Mouse (Mus musculus): ENCODE data around the gene Mitf.

DNA sequence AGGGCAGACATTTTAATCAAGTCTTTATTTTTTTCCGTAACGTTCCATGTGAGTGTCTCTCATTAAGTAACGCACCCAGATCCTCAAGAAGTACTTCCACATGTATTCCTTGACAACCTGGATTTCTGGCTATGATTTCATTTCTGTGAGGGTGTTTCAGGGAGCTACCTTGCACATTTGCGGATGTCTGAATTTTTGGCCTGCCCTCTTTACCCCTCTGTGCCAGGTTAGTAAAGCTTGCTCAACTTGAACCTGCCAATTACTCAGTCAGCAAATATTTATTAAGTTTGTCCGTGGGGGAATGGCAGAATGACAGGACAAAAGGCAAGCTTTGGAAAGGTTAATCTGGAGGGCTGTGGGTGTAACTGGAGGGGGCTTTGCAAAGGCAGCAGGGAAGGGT, 86.7 kb downstream of the Mitf start:
- no peak for TF ChIP-seq CTCF (IDR thresholded peaks at IDR 0.05; ENCODE audit: low read depth)
- no peak for TF ChIP-seq EP300 (optimal IDR thresholded peaks at IDR 0.05)
